Mouse (Mus musculus): ENCODE results near the gene Fam90a1b.
A peak's percentile ranks its signal among the peaks of the same experiment; 100 is the strongest.
"Not testable (repeated sequence)": the region's sequence is repeated elsewhere in the genome, so short reads cannot be mapped to it uniquely, and the experiment has no call there.

Gene Fam90a1b

GRCm38 (mm10) chrX:94366670-94367241 is at the start of gene Fam90a1b, which contains the start of gene Apoo:
Fam90a1b (minus strand) TSS chrX:94366777.
Apoo (plus strand) TSS chrX:94367117.
- DNase-seq (ENCODE audit: low spot score in 2 of 2): peak; percentile 95 to 96

GRCm38 (mm10) chrX:94408975-94409374 is 42.4 kb upstream of the Fam90a1b start:
- no peak for DNase-seq (ENCODE audit: low spot score in 2 of 2)

GRCm38 (mm10) chrX:94378734-94379133 is 12.2 kb upstream of the Fam90a1b start:
- no peak for DNase-seq (ENCODE audit: low spot score in 2 of 2)

- peak in 1 of 2 experiments; percentile 19 for DNase-seq (ENCODE audit: low spot score in 2 of 2)
These were observed 671 bp upstream of the Fam90a1b start for GRCm38 (mm10) chrX:94367248-94367647.

- no peak for DNase-seq (ENCODE audit: low spot score in 2 of 2)
These were observed 548 bp downstream of the Fam90a1b start for GRCm38 (mm10) chrX:94366029-94366428.

- DNase-seq (ENCODE audit: low spot score in 2 of 2): no peak
These were observed 1.1 kb downstream of the Fam90a1b start for GRCm38 (mm10) chrX:94365381-94365925.

- DNase-seq (ENCODE audit: low spot score in 2 of 2): not testable (repeated sequence)
These were observed 22.9 kb downstream of the Fam90a1b start for GRCm38 (mm10) chrX:94343638-94344037.

GRCm38 (mm10) chrX:94321036-94321902 is 45.3 kb downstream of the Fam90a1b start:
- DNase-seq (ENCODE audit: low spot score in 2 of 2): no peak
